Mouse (Mus musculus): ENCODE measurements around the gene Mitf. TPM values are rescaled to one million over a fixed set of nuclear protein-coding genes. Genes with fewer than 3 reads are reported as not detected.

Mitf gene
- total RNA-seq (2023): 1 to 10 TPM; 7.6 to 8.9 TPM

GRCm38 (mm10) chr6:97806781-97807743, at the start of gene Mitf:
Gene Mitf, plus strand, starts transcription at chr6:97807052.

Other genes with a start within 250 kb of the Mitf start
- 1 to 10 TPM; 5.1 to 7.1 TPM for gene Frmd4b, start 189.5 kb upstream of the Mitf start, total RNA-seq (2023)

Data from neutrophil, adult 59 days (primary cell).